Mouse (Mus musculus): Measurements from ENCODE around the gene Cmtm7. TPM values are rescaled to one million over a fixed set of nuclear protein-coding genes. Genes with fewer than 3 reads are reported as not detected.

The Cmtm7 gene
- 433 and 511 TPM in 2 replicates for total RNA-seq (2017)

- ATAC-seq (replicated peaks; ENCODE audit: low read depth, poor library complexity, severe bottlenecking): peak; percentile 60
Measured at GRCm38 (mm10) chr9:114781526-114782212, at the start of gene Cmtm7. Cmtm7 (minus strand) TSS chr9:114781856.

GRCm38 (mm10) chr9:114830351-114830750 is 48.7 kb upstream of the Cmtm7 start:
- ATAC-seq (replicated peaks; ENCODE audit: low read depth, poor library complexity, severe bottlenecking): no peak

- ATAC-seq (replicated peaks; ENCODE audit: low read depth, poor library complexity, severe bottlenecking): no peak
Measured at GRCm38 (mm10) chr9:114829669-114830068, 48.0 kb upstream of the Cmtm7 start.

- ATAC-seq (replicated peaks; ENCODE audit: low read depth, poor library complexity, severe bottlenecking): no peak
Measured at GRCm38 (mm10) chr9:114828377-114828776, 46.7 kb upstream of the Cmtm7 start.

GRCm38 (mm10) chr9:114827242-114827852 is 45.7 kb upstream of the Cmtm7 start:
- no peak for ATAC-seq (replicated peaks; ENCODE audit: low read depth, poor library complexity, severe bottlenecking)

- no peak for ATAC-seq (replicated peaks; ENCODE audit: low read depth, poor library complexity, severe bottlenecking)
Measured at GRCm38 (mm10) chr9:114824166-114824565, 42.5 kb upstream of the Cmtm7 start.

- no peak for ATAC-seq (replicated peaks; ENCODE audit: low read depth, poor library complexity, severe bottlenecking)
Measured at GRCm38 (mm10) chr9:114821548-114822289, 40.1 kb upstream of the Cmtm7 start.

- ATAC-seq (replicated peaks; ENCODE audit: low read depth, poor library complexity, severe bottlenecking): no peak
Measured at GRCm38 (mm10) chr9:114818918-114819317, 37.3 kb upstream of the Cmtm7 start.

GRCm38 (mm10) chr9:114817012-114817411 is 35.4 kb upstream of the Cmtm7 start:
- ATAC-seq (replicated peaks; ENCODE audit: low read depth, poor library complexity, severe bottlenecking): no peak

- ATAC-seq (replicated peaks; ENCODE audit: low read depth, poor library complexity, severe bottlenecking): no peak
Measured at GRCm38 (mm10) chr9:114816121-114816520, 34.5 kb upstream of the Cmtm7 start.

- peak; percentile 91 for ATAC-seq (replicated peaks; ENCODE audit: low read depth, poor library complexity, severe bottlenecking)
Measured at GRCm38 (mm10) chr9:114815315-114815714, 33.7 kb upstream of the Cmtm7 start.

- no peak for ATAC-seq (replicated peaks; ENCODE audit: low read depth, poor library complexity, severe bottlenecking)
Measured at GRCm38 (mm10) chr9:114812001-114812400, 30.3 kb upstream of the Cmtm7 start.

GRCm38 (mm10) chr9:114810837-114811236 is 29.2 kb upstream of the Cmtm7 start:
- ATAC-seq (replicated peaks; ENCODE audit: low read depth, poor library complexity, severe bottlenecking): no peak

GRCm38 (mm10) chr9:114808671-114809070 is 27.0 kb upstream of the Cmtm7 start:
- no peak for ATAC-seq (replicated peaks; ENCODE audit: low read depth, poor library complexity, severe bottlenecking)

- ATAC-seq (replicated peaks; ENCODE audit: low read depth, poor library complexity, severe bottlenecking): peak; percentile 32; the same call in 1 of the 2 replicates
Measured at GRCm38 (mm10) chr9:114807261-114807660, 25.6 kb upstream of the Cmtm7 start.

GRCm38 (mm10) chr9:114805151-114805671 is 23.6 kb upstream of the Cmtm7 start:
- no peak for ATAC-seq (replicated peaks; ENCODE audit: low read depth, poor library complexity, severe bottlenecking)

- ATAC-seq (replicated peaks; ENCODE audit: low read depth, poor library complexity, severe bottlenecking): no peak
Measured at GRCm38 (mm10) chr9:114802191-114802590, 20.5 kb upstream of the Cmtm7 start.

GRCm38 (mm10) chr9:114801301-114801700 is 19.6 kb upstream of the Cmtm7 start:
- ATAC-seq (replicated peaks; ENCODE audit: low read depth, poor library complexity, severe bottlenecking): no peak

GRCm38 (mm10) chr9:114799498-114800107 is 17.9 kb upstream of the Cmtm7 start:
- ATAC-seq (replicated peaks; ENCODE audit: low read depth, poor library complexity, severe bottlenecking): no peak

- ATAC-seq (replicated peaks; ENCODE audit: low read depth, poor library complexity, severe bottlenecking): no peak
Measured at GRCm38 (mm10) chr9:114798845-114799244, 17.2 kb upstream of the Cmtm7 start.

Measured in common myeloid progenitor, adult 5-6 weeks (primary cell).